Mouse (Mus musculus) C2C12 (cell line): ENCODE results near the gene Rab31. TPM values are rescaled to one million over a fixed set of nuclear protein-coding genes. Genes with fewer than 3 reads are reported as not detected.
A peak's percentile ranks its signal among the peaks of the same experiment; 100 is the strongest.

Experiments used
- H3K27me3 ChIP-seq: one replicate; pipeline ENCODE4 v1.6.1; 2011; ENCODE audit not compliant: control insufficient read depth, insufficient read depth, insufficient read length
- H3K36me3 ChIP-seq: one replicate; pipeline ENCODE4 v1.6.1; 2011; ENCODE audit not compliant: control insufficient read depth, insufficient read depth
- H3K4me3 ChIP-seq: one replicate; pipeline ENCODE4 v1.5.1; 2011; ENCODE audit warnings: mild to moderate bottlenecking, control low read depth; ENCODE audit not compliant: poor library complexity, insufficient read depth, severe bottlenecking
- H3K79me2 ChIP-seq: one replicate; pipeline ENCODE4 v1.6.1; 2011; ENCODE audit not compliant: control insufficient read depth, insufficient read depth
- H3K79me3 ChIP-seq: one replicate; pipeline ENCODE4 v1.6.1; 2011; ENCODE audit warnings: low read depth, control low read depth
- H3ac ChIP-seq: one replicate; pipeline ENCODE3; 2011; ENCODE audit warnings: low read depth; ENCODE audit not compliant: control insufficient read depth, insufficient read length
- CEBPB ChIP-seq: IDR thresholded peaks from one replicate; pipeline ENCODE4 v1.6.1; 2011; ENCODE audit warnings: low read depth, mild to moderate bottlenecking, control low read depth, moderate library complexity
- CTCF ChIP-seq: IDR thresholded peaks from one replicate; pipeline ENCODE4 v1.5.1; 2011; ENCODE audit not compliant: control insufficient read depth, insufficient read depth, insufficient read length
- FOSL1 ChIP-seq: IDR thresholded peaks from one replicate; pipeline ENCODE4 v1.8.0; 2011; ENCODE audit warnings: mild to moderate bottlenecking, low read length; ENCODE audit not compliant: poor library complexity, insufficient read depth, severe bottlenecking
- MAX ChIP-seq: IDR thresholded peaks from one replicate; pipeline ENCODE4 v1.6.1; 2011; ENCODE audit warnings: mild to moderate bottlenecking, control low read depth
- MYOD1 ChIP-seq: IDR thresholded peaks from one replicate; pipeline ENCODE4 v1.6.1; 2011; ENCODE audit warnings: low read depth; ENCODE audit not compliant: control insufficient read depth, insufficient read length
- MYOG ChIP-seq: IDR thresholded peaks from one replicate; pipeline ENCODE4 v1.6.1; 2011; ENCODE audit not compliant: control insufficient read depth, insufficient read length; ENCODE audit errors: extremely low read depth
- USF1 ChIP-seq: IDR thresholded peaks from one replicate; pipeline ENCODE4 v1.6.1; 2011; ENCODE audit warnings: low read depth, mild to moderate bottlenecking, control low read depth, moderate library complexity
- polyA plus RNA-seq: library from polyadenylated mRNA; unstranded; fragments of >200 nt; fragmentation: generic; extraction: Trizol; gene quantifications from one replicate; pipeline ENCODE4 v1.2.1, GENCODE M21; 2012; ENCODE audit warnings: missing spikeins

Rab31 gene
- polyA plus RNA-seq, 1 experiment = 144 TPM

- TF ChIP-seq MYOD1 (no peak), CTCF (no peak), USF1 (no peak)
- Histone ChIP-seq H3K79me3 (peaks cover 69% of the 10 kb centered on the region), H3K27me3 (no peaks in the 10 kb centered on the region), H3K4me3 (no peak overlapping the region), H3K79me2 (peaks cover 87% of the 10 kb centered on the region), H3ac (peak overlapping the region; percentile 37), H3K36me3 (peaks cover 48% of the 10 kb centered on the region)
Measured at GRCm38 (mm10) chr17:65739874-65740725, 32.5 kb downstream of the Rab31 start.

GRCm38 (mm10) chr17:65737622-65738021 lies 34.9 kb downstream of the Rab31 start:
- Histone ChIP-seq H3K79me2 (peaks cover 87% of the 10 kb centered on the region), H3K4me3 (no peak overlapping the region), H3ac (no peak overlapping the region), H3K79me3 (peaks cover 71% of the 10 kb centered on the region), H3K36me3 (peaks cover 37% of the 10 kb centered on the region), H3K27me3 (no peaks in the 10 kb centered on the region)
- TF ChIP-seq FOSL1 = peak; percentile 100
- TF ChIP-seq CTCF = no peak
- no peak for TF ChIP-seq MYOG
- peak; percentile 100 for TF ChIP-seq MYOD1

DNA sequence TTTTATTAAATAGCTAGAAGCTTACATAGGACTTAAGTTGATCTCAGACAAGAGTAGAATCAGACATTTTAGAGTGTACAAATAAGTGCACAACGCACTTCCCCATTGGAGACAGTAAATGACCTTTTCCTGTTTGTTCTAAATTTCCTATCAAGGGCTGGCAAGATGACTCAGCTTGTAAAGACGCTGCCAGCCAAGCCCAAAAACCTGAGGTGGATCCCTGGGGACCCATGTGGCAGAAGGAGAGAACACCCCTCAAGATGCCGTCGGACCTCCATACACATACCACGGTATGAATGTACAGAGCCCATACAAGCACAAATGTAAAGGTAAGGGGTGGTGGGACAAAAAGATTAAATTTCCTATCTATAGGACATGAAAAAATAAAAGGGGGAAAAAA lies 35.4 kb downstream of the Rab31 start:
- Histone ChIP-seq H3K36me3 (peaks cover 32% of the 10 kb centered on the region), H3K79me3 (peaks cover 66% of the 10 kb centered on the region), H3K27me3 (no peaks in the 10 kb centered on the region), H3K4me3 (no peak overlapping the region), H3ac (no peak overlapping the region), H3K79me2 (peaks cover 86% of the 10 kb centered on the region)
- TF ChIP-seq USF1 (no peak), FOSL1 (peak; percentile 66), MAX (peak; percentile 24)

- Histone ChIP-seq H3K4me3 (no peak overlapping the region), H3K27me3 (no peaks in the 10 kb centered on the region), H3K79me2 (peaks cover 86% of the 10 kb centered on the region), H3K79me3 (peaks cover 56% of the 10 kb centered on the region), H3ac (no peak overlapping the region), H3K36me3 (peaks cover 22% of the 10 kb centered on the region)
- TF ChIP-seq MYOG = no peak
- TF ChIP-seq MAX = no peak
- TF ChIP-seq USF1 = no peak
- no peak for TF ChIP-seq FOSL1
- no peak for TF ChIP-seq MYOD1
- no peak for TF ChIP-seq CEBPB
- TF ChIP-seq CTCF = no peak
Measured at GRCm38 (mm10) chr17:65735088-65735487, 37.5 kb downstream of the Rab31 start.

DNA sequence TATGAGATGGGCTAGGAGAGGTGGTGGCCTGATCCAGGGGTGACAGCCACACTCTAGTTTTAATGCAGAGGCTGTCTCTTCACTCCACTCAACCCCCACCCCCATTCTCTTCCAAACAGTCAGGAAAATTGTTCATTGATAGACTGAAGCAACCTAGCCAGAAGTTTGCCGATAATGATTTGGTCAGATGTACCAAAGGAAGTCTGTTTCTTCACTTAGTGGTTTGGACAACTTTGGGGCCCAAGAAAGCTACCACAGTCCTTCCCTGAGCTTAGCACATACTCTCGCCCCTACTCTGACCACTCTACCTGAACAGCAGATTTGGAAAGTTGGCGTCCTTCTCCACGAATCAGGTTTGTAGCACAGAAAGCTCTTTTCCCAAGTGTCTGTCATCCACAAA lies 39.9 kb downstream of the Rab31 start:
- Histone ChIP-seq H3K4me3 (no peak overlapping the region), H3K36me3 (peaks cover 13% of the 10 kb centered on the region), H3ac (no peak overlapping the region), H3K27me3 (no peaks in the 10 kb centered on the region), H3K79me3 (peaks cover 60% of the 10 kb centered on the region), H3K79me2 (peaks cover 90% of the 10 kb centered on the region)
- no peak for TF ChIP-seq CEBPB
- no peak for TF ChIP-seq MYOG
- no peak for TF ChIP-seq MAX
- TF ChIP-seq USF1 = no peak
- TF ChIP-seq CTCF = no peak
- no peak for TF ChIP-seq FOSL1
- TF ChIP-seq MYOD1 = no peak

- Histone ChIP-seq H3ac (no peak overlapping the region), H3K79me2 (peaks cover 97% of the 10 kb centered on the region), H3K4me3 (no peak overlapping the region), H3K79me3 (peaks cover 66% of the 10 kb centered on the region), H3K27me3 (no peaks in the 10 kb centered on the region), H3K36me3 (peaks cover 20% of the 10 kb centered on the region)
- TF ChIP-seq CEBPB (no peak), CTCF (no peak), FOSL1 (no peak), MYOG (no peak), USF1 (no peak), MAX (no peak), MYOD1 (no peak)
Measured at GRCm38 (mm10) chr17:65731710-65732109, 40.8 kb downstream of the Rab31 start.
